Comparison of ENCODE assay signal across 30 mouse cellular contexts in genomic region chr11:109081957-109082356, GRCm38 (mm10).
"Had no signal": no experiment of that assay in that cellular context is flagged by ENCODE, and none has a peak within 500 bp of the region (broad histone marks: within the 10 kb centered on the region; RNA-seq: fewer than 3 reads in every experiment).

No protein-coding gene starts in this region.

- ATAC-seq: liver, embryonic 12.5 days; liver, postnatal 0 days; lung, postnatal 0 days; midbrain, embryonic 13.5 days; midbrain, embryonic 15.5 days; midbrain, embryonic 16.5 days had no signal

- H3K4me1 ChIP-seq: liver, embryonic 12.5 days; liver, embryonic 13.5 days; liver, embryonic 15.5 days; lung, embryonic 15.5 days; megakaryocyte, embryonic 14.5 days; midbrain, embryonic 12.5 days; midbrain, embryonic 13.5 days; midbrain, embryonic 15.5 days had no signal

- H3K27me3 ChIP-seq: liver, embryonic 12.5 days; liver, embryonic 13.5 days; liver, embryonic 15.5 days; lung, embryonic 15.5 days; megakaryocyte, embryonic 14.5 days; midbrain, embryonic 12.5 days; midbrain, embryonic 13.5 days; midbrain, embryonic 15.5 days; neural tube, embryonic 12.5 days; neural tube, embryonic 13.5 days had no signal

- H3K4me3 ChIP-seq: left cerebral cortex, adult 2 months; liver, embryonic 12.5 days; liver, embryonic 13.5 days; liver, embryonic 15.5 days; lung, embryonic 15.5 days; megakaryocyte, embryonic 14.5 days; midbrain, embryonic 10.5 days; midbrain, embryonic 12.5 days; midbrain, embryonic 13.5 days; midbrain, embryonic 15.5 days; myocyte; neural tube, embryonic 12.5 days; neural tube, embryonic 13.5 days had no signal

- DNase-seq: left cerebral cortex, postnatal 4 days; liver; liver, embryonic 13.5 days; liver, postnatal 0 days; lung, adult 18-20 months; lung, adult 2 months; lung, embryonic 14.5 days; lung, postnatal 10 days; lung, postnatal 14 days; lung, postnatal 36 days; lung, postnatal 4 days; midbrain, embryonic 14.5 days had no signal

- H3K27ac ChIP-seq: left cerebral cortex, adult 2 months; liver, embryonic 12.5 days; liver, embryonic 13.5 days; liver, embryonic 14.5 days; liver, embryonic 15.5 days; lung, embryonic 15.5 days; macrophage; midbrain, embryonic 10.5 days; midbrain, embryonic 12.5 days; midbrain, embryonic 13.5 days; midbrain, embryonic 15.5 days; neural tube, embryonic 12.5 days; neural tube, embryonic 13.5 days had no signal

- H3K9ac ChIP-seq: liver, embryonic 12.5 days; liver, embryonic 13.5 days; liver, embryonic 14.5 days; liver, embryonic 15.5 days; liver, postnatal 0 days; lung, embryonic 14.5 days; lung, embryonic 15.5 days; midbrain, embryonic 12.5 days; midbrain, embryonic 13.5 days; midbrain, embryonic 15.5 days; neural tube, embryonic 12.5 days; neural tube, embryonic 13.5 days had no signal

- H3K9me3 ChIP-seq: liver, embryonic 12.5 days; liver, embryonic 13.5 days; liver, embryonic 15.5 days; lung, embryonic 15.5 days; megakaryocyte, embryonic 14.5 days; midbrain, embryonic 10.5 days; midbrain, embryonic 12.5 days; midbrain, embryonic 13.5 days; midbrain, embryonic 15.5 days; neural tube, embryonic 12.5 days; neural tube, embryonic 13.5 days had no signal

- H3K36me3 ChIP-seq: liver, embryonic 12.5 days; liver, embryonic 13.5 days; liver, embryonic 15.5 days; lung, embryonic 15.5 days; midbrain, embryonic 10.5 days; midbrain, embryonic 12.5 days; midbrain, embryonic 13.5 days; midbrain, embryonic 15.5 days; neural tube, embryonic 12.5 days; neural tube, embryonic 13.5 days had no signal

- H3K4me2 ChIP-seq: liver, embryonic 11.5 days; liver, embryonic 12.5 days; liver, embryonic 13.5 days; liver, embryonic 15.5 days; lung, embryonic 14.5 days; lung, embryonic 15.5 days; midbrain, embryonic 11.5 days; midbrain, embryonic 12.5 days; midbrain, embryonic 13.5 days; midbrain, embryonic 15.5 days; neural tube, embryonic 12.5 days; neural tube, embryonic 13.5 days had no signal
